Mouse (Mus musculus) megakaryocyte, embryonic 14.5 days (primary cell): ENCODE results near the gene Fam189a2.

ENCODE experiments used
- FLI1 ChIP-seq: IDR thresholded peaks from 2 replicates; pipeline ENCODE4 v1.6.1; 2012; ENCODE audit warnings: low read length, inconsistent platforms, mixed read lengths
- GATA1 ChIP-seq: IDR thresholded peaks from 3 replicates; pipeline ENCODE4 v1.6.1; 2012; ENCODE audit warnings: mixed read lengths, low read length, inconsistent platforms, borderline replicate concordance

DNA sequence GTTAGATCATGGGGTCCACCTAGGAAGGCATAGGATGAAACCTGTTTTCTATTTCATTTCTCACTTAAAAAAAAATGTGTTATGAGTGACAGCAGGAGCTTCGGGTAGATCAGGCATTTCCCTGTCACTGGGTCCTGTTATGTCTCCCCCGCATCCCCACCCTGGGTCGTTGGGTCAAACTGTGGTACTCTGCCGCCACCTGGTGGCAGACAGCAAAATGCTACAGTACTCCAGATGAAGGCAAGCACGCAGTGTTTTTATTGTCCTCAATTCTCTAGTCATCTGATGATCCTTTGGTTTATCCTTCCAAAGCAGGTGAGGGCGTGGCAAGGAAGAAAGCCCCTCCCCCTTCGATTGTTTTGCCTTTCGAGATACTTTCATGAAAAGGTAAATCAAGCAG lies 69.3 kb downstream of the Fam189a2 start:
- no peak for TF ChIP-seq GATA1
- TF ChIP-seq FLI1: no peak
